Mouse (Mus musculus): ENCODE data around the gene Farp1. TPM values are rescaled to one million over a fixed set of nuclear protein-coding genes. Genes with fewer than 3 reads are reported as not detected.

Farp1 gene
- total RNA-seq, 1 experiment from 2014 or later, result 0.58 TPM

DNA sequence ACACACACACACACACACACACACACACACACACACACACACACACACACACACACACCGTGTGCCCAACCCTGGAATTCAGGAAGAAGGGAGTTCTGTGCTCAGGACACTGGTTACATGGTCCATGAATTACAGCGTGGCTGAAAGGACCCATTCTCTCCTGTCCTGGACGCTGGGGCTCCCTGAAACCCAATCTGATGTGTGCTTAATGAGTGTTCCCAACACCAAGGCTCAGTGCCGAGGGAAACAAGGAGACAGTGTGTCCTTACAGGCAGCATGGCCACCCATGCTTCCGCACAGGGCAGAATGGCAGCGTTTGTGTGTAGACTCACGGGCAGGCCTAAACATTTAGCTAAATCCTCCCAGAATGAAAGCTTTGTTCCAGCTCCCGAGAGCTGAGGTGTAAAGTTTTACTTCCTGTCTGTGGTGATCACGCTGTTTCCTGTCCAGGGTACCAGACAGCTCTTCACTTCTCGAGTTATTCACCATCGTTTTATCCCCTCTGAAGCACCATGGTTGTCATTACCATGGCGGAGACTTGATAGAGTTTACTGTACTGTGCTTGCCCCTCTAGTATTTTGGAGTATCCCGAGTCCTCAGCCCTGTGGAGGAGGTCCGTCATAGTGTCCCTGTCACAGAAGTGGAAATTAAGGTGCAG is 164.0 kb downstream of the Farp1 start:
- ATAC-seq (ENCODE audit: extremely low read depth, insufficient number of reproducible peaks, low FRiP score, poor library complexity, severe bottlenecking), result no peak

GRCm38 (mm10) chr14:121199789-121200188 is 164.8 kb downstream of the Farp1 start:
- no peak for ATAC-seq (ENCODE audit: extremely low read depth, insufficient number of reproducible peaks, low FRiP score, poor library complexity, severe bottlenecking)

DNA sequence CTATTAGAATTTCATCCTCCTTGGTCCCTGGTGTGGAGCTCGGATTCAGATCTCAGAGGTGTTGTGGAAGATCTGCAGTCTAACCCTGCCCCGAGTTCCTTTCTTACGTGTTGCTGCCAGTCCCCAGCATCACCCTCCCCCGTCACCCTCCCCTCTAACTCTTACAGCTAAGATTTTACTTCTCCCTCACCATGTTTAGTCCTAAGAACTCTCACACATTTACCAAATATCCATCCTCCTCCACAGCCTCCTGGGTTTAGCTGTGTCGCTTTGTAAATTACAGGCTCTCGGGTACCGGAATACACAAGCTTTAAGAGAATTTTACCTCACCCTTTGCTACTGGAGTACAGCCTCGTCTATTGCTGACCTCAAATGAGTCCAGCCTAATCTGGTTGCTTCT is 165.4 kb downstream of the Farp1 start:
- no peak for ATAC-seq (ENCODE audit: extremely low read depth, insufficient number of reproducible peaks, low FRiP score, poor library complexity, severe bottlenecking)

DNA sequence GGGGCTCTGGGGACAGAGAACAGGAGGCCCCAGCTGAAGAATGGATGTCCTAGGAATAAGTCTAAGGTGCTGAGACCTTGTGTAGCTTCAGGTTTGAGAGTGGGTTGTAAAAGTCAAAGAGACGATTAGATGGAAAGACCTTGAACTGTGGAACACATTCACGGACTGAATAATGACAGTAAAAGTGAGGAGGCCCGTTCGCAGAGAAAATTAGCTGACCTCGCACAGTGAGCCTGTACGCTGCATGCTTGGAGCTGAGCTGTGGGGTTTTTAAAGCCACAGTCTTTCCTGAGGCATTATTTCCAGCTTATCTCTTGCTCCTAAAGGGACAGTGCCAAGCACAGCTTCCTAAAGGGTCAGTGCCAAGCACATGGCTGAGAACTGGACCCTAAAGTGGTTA is 166.2 kb downstream of the Farp1 start:
- ATAC-seq (ENCODE audit: extremely low read depth, insufficient number of reproducible peaks, low FRiP score, poor library complexity, severe bottlenecking), result no peak

GRCm38 (mm10) chr14:121205459-121205858 is 170.5 kb downstream of the Farp1 start:
- ATAC-seq (ENCODE audit: extremely low read depth, insufficient number of reproducible peaks, low FRiP score, poor library complexity, severe bottlenecking), result no peak

DNA sequence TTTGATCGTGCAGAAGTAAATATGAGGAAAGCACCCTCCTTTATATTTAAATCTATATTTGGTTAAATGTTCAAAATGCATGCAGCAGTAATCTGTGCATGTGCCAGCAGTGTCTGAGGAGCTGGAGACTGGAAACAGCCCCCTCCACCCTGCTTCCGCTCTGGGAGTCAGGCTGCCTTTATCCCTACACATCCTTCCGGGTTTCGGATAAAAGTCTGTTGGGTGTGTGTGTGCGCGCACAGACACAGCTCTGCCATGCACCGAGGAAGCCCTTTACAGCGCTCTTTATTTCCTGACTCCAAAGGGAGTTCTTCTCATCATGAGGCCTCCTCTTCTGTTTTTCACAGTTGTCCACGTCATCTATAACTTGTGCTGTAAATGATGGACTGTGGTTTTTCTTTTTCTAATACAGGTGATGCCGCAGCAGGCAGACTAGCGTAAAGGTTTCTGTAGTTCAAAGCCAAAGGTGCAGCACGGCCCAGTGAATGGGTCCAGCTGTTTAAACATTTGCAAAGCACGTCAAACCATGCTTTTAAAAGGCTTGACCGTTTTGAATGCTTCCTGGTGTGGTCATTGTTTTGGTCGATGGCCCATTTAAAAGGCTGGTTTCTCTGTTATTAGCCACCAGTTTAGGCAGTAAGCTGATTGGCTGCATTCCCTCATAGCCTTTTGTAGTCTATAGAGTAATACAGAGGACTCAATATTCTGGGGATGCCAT is 172.6 kb downstream of the Farp1 start:
- no peak for ATAC-seq (ENCODE audit: extremely low read depth, insufficient number of reproducible peaks, low FRiP score, poor library complexity, severe bottlenecking)

DNA sequence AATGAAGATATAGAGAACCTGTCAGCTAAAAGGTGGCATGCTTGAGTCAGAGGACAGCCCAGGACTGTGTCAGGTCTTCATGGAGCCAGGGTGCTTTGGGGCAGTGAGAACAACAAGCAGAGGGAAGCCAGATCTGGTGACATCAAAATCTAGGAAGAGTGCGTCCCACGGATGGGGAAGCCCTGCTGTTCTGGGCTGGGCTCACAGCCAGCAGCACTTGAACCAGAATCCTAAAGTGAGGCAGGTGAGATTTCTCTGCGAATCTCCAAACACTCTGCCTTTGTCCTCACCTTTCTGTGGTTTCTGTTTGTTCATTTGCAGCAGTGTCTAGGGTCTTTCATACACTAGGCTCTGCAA is 173.1 kb downstream of the Farp1 start:
- no peak for ATAC-seq (ENCODE audit: extremely low read depth, insufficient number of reproducible peaks, low FRiP score, poor library complexity, severe bottlenecking)

GRCm38 (mm10) chr14:121210318-121210717 is 175.3 kb downstream of the Farp1 start:
- ATAC-seq (ENCODE audit: extremely low read depth, insufficient number of reproducible peaks, low FRiP score, poor library complexity, severe bottlenecking), result no peak

- no peak for ATAC-seq (ENCODE audit: extremely low read depth, insufficient number of reproducible peaks, low FRiP score, poor library complexity, severe bottlenecking)
Observed at GRCm38 (mm10) chr14:121213650-121214049, 178.7 kb downstream of the Farp1 start.

DNA sequence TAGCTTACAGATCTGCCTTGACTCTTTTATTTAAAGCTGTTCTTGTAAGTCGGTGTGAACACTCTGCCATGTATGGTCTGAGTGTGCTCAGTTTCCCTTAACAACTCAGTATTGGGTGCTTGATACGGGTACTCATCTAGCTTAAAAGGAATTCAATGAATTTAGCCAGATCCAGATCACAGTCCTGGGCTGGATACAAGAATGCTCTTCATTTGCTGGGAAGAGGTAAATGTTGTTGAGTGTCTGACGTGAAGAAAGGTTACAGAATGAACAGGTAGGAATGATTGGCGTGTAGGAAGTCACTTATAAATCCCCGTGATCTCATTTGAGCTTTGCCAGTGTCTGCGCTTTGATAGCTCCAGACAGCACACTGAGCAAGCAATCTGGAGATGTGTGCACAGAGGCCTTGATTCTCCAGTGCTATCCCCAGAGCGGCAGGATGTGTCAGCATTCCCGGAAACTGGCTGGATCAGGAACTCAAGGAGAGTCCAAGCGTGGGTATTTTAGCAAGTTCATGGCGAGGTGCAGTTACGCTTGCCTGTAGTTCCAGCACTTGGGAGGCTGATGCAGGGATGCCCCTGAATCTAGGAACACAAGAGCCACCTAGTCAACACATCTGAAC is 179.7 kb downstream of the Farp1 start:
- no peak for ATAC-seq (ENCODE audit: extremely low read depth, insufficient number of reproducible peaks, low FRiP score, poor library complexity, severe bottlenecking)

GRCm38 (mm10) chr14:121215817-121216216 is 180.8 kb downstream of the Farp1 start:
- no peak for ATAC-seq (ENCODE audit: extremely low read depth, insufficient number of reproducible peaks, low FRiP score, poor library complexity, severe bottlenecking)

DNA sequence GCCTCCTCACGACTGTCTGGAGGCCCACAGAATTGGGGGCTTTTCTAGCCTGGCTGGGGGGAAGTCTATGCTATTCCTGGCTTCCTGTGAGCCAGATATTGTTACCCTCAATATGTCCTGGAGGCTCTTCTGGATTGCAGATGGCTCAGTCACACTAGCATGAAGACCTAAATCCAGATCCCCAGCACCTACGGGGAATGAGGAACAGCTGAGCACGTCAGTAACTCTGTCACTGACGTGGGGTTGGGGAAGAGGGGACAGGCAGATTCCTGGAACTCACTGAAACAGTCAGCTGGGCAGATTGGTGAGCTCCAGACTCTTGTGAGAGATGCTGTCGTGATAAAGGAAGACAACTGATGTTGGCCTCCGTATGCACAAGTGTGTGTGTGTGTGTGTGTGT is 181.7 kb downstream of the Farp1 start:
- ATAC-seq (ENCODE audit: extremely low read depth, insufficient number of reproducible peaks, low FRiP score, poor library complexity, severe bottlenecking), result no peak

- ATAC-seq (ENCODE audit: extremely low read depth, insufficient number of reproducible peaks, low FRiP score, poor library complexity, severe bottlenecking), result no peak
Observed at GRCm38 (mm10) chr14:121218620-121219019, 183.6 kb downstream of the Farp1 start.

- ATAC-seq (ENCODE audit: extremely low read depth, insufficient number of reproducible peaks, low FRiP score, poor library complexity, severe bottlenecking), result no peak
Observed at GRCm38 (mm10) chr14:121219226-121220039, 184.4 kb downstream of the Farp1 start.

GRCm38 (mm10) chr14:121220040-121220322 is 185.0 kb downstream of the Farp1 start:
- ATAC-seq (ENCODE audit: extremely low read depth, insufficient number of reproducible peaks, low FRiP score, poor library complexity, severe bottlenecking), result no peak

GRCm38 (mm10) chr14:121220723-121221122 is 185.7 kb downstream of the Farp1 start:
- no peak for ATAC-seq (ENCODE audit: extremely low read depth, insufficient number of reproducible peaks, low FRiP score, poor library complexity, severe bottlenecking)

DNA sequence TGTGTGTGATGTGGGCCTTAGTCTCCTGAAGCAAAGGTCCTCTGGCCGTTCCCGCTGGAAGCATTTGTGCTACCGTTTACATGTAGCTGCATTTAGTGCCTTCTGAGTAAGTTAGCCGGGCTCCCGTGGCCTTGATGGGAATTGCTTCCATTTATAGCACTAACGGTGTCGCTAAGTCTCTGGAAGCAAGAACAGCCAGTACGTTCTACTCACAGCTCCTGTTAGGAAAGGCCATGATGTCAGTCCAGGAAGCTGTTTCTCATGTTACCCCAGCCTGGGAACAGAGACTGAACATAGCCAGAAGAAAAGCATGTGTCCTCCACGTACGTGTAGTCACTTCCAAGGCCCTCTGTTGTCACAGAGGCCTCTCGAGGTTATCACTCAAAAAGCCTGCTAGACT is 190.8 kb downstream of the Farp1 start:
- no peak for ATAC-seq (ENCODE audit: extremely low read depth, insufficient number of reproducible peaks, low FRiP score, poor library complexity, severe bottlenecking)

GRCm38 (mm10) chr14:121229036-121229773 is 194.2 kb downstream of the Farp1 start:
- no peak for ATAC-seq (ENCODE audit: extremely low read depth, insufficient number of reproducible peaks, low FRiP score, poor library complexity, severe bottlenecking)

DNA sequence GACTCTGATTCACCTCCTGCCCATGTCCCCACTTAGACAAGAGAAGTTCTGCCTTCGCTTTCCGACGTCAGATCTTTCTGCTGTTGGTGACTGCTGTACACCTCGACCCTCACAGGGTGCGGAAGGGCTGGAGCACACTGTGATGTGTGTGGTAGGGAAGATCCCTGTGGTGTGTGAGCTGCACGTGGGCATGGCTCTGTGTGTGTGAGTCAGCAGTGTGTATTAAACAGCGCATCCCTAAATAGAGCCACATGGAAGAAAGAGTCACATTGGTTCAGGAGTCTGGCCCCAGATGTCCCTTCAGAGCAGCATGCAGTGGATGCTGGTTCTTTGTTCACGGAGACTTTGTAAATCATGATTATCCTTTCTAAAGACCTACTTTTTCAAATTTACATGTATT is 196.2 kb downstream of the Farp1 start:
- no peak for ATAC-seq (ENCODE audit: extremely low read depth, insufficient number of reproducible peaks, low FRiP score, poor library complexity, severe bottlenecking)

All from neutrophil, adult 5-6 weeks (primary cell).